Mouse (Mus musculus) left cerebral cortex, postnatal 4 days (tissue): ENCODE data around the gene Ces1a. TPM values are rescaled to one million over a fixed set of nuclear protein-coding genes. Genes with fewer than 3 reads are reported as not detected.
A peak's percentile ranks its signal among the peaks of the same experiment; 100 is the strongest.

Experiments
- DNase-seq: peaks from one replicate; pipeline ENCODE4 v3.0.0-alpha.2; 2022
- intact Hi-C: fragments of 180-260 bp; cut with DNase I; formaldehyde crosslinking; loops from one replicate; pipeline ENCODE4 v1.15.1; 2025
- total RNA-seq, 2 experiments: library from RNA; stranded (reverse); gene quantifications; 2 replicates each; pipeline ENCODE4 v1.2.3; 2021

Gene Ces1a
- not detected for total RNA-seq

DNA sequence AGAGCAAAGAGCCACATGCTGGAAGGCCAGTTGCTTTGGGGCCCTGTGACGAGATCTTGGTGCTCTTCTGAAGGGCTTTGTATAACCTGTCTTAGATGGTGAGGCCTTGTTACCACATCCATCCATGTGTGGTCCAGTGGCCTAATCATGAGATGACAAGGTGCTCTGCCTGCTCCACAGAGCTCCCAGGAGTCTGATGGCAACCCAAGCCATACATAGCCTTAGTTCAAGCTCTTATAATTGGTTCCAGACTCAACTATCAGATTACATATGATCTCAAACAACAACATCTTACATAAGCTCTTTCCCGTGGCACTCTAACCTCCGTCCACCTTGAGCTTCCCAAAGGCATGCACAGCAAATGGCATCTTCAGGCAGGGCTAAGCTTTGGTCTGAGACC lies at the start of gene Ces1a:
Gene Ces1a, minus strand, starts transcription at position 101 of the 400 bp plus-strand sequence.
- no peak for DNase-seq
- intact Hi-C loops, result no loop called here

DNA sequence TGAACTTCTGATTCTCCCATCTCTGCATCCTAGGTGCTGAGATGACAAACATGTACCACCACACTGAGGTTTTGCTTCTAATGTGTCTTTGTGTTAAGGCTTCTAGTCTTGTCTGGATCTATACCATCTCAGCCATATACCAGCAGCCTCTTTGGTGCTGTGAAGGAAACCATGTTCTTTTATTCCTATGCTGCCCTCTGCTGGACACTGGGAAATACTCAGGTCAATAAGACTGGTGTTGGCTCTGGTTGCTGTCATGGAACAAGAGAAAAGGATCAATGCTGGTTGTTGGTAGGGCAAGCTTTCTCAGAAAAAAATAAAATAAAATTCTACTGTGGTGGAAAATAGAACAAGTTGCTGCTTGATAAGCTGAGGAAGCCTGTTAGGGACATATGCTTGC lies 47.4 kb upstream of the Ces1a start:
- intact Hi-C loops, result loop anchor here (2.0 kb wide), 1 partner anchor 81 kb away; no protein-coding TSS in a partner anchor
- peak; percentile 23 for DNase-seq

DNA sequence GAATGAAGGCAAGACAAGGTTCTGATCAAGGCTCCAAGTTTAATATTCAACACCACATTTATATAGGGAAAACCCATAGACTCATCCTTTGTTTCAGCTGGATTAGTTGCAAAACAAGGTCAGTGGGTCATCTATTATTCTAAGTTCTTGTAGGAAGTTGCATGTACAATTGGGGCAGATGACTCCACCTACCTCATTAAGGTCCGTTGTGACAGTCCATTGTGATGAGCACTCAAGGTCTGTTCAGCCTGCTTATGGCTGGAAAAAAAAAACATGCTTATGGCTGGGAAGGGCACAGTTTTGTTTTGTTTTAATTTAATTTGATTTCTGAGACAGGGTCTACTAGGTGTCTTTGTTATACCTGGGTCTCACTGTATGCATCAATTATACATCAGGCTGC lies 43.3 kb upstream of the Ces1a start:
- intact Hi-C loops, result no loop called here
- DNase-seq, result no peak

- intact Hi-C loops, result no loop called here
- no peak for DNase-seq
Measured at GRCm38 (mm10) chr8:93088686-93089122, 40.7 kb upstream of the Ces1a start.

DNA sequence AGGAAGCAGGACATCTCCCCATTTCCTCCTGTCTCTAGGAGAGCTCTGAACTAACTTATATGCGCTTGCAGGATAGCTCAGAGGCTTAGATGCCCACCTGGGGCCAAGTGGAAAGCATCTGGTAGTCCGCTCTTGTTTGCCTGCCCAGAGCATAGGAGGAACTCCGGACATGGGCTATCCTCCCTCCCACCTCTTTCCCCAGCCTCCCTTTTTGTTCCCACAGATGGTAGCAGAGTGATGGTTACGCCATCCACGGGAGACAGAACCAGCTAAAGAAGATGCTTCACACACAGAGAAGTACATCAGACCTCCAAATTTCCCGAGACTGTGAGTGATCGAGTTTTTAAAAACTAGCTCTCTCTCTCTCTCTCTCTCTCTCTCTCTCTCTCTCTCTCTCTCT lies 40.2 kb upstream of the Ces1a start:
- no peak for DNase-seq
- intact Hi-C loops, result no loop called here

- intact Hi-C loops, result no loop called here
Measured at GRCm38 (mm10) chr8:93079887-93080286, 31.9 kb upstream of the Ces1a start, which contains the start of gene Ces1b. TSS of gene Ces1b (minus strand) at chr8:93080017.

DNA sequence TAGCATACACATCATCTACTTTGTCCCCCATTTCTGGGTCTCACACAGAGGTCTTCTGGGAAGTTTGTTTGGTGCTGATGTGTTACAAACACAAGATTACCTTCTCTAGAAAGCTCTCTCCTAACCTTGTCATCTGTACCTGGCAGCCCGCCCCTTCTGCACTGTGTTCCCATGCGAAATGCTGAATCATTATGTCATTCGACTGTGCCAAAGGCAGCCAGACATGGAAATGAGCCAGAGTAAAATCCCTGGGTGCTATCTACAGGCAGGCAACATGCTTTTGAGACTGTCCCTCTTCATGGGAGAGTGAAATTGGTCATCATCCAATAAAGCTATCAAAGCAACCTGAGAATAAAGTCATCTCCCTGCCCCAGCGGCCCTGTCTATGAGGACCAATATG lies 27.3 kb upstream of the Ces1a start:
- intact Hi-C loops, result no loop called here
- no peak for DNase-seq

More at GRCm38 (mm10) chr8:93079887-93080286, 31.9 kb upstream of the Ces1a start, which contains the start of gene Ces1b:
- DNase-seq, result no peak

- intact Hi-C loops, result no loop called here
- DNase-seq, result no peak
Measured at GRCm38 (mm10) chr8:93063416-93064117, 15.6 kb upstream of the Ces1a start.

DNA sequence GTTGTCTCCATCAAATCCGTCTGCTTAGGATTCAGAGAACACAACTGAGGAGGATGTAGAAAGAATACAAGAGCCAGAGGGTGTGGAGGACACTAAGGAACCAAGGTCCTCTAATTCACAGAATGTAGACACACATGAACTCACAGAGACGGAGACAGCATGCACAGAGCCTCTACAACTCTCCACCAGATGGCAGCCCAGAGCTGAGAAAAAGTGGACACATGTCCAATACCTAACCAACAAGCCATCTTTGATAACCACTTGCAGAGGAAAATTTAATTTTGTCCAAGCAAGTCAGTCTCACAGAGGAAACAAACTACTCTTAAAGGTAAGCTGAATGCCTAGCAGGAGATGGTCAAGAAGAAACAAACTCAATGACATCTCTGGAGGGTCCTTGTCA lies 11.2 kb upstream of the Ces1a start:
- DNase-seq, result peak; percentile 68
- intact Hi-C loops, result no loop called here

- intact Hi-C loops, result no loop called here
- no peak for DNase-seq
Measured at GRCm38 (mm10) chr8:93055238-93055637, 7.2 kb upstream of the Ces1a start.

DNA sequence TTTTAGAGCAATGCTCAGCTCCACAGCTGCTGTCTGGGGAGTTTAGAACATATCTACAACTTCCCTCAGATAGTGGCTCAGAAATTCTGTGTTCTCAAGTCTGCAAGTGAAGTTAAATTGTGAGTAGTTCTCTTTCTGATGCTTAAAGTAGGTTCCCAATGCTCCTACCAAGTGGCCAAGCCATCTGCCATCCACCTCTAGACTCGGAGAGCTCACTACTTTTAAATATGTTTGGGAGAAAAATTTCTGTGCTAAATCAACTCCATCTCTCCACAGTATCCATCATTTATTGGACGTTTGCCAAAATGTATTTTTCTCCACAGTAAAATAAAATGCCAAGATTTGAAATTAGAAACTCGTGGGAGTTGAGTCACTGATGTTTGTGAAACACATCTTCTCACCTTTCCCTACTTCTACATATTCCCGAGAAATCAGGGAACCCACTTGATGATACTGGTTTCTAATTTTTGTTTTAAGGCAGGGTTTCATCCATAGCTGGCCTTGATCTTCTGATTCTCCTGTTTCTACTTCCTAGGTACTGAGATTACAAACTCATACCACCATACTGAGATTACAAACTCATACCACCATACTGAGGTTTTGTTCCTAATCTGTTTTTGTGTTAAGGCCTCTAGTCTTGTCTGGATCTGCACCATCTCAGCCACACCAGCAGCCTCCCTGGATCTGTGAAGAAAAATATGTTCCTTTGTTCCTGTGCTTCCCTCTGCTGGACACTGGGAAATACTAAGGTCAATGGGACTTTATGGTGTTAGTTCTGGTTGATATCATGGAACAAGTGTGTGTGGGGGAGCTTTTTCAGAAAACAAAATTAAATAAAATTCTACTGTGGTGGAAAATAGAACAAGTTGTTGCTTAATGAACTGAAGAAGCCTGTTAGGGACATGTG lies 771 bp upstream of the Ces1a start:
- intact Hi-C loops, result no loop called here

DNA sequence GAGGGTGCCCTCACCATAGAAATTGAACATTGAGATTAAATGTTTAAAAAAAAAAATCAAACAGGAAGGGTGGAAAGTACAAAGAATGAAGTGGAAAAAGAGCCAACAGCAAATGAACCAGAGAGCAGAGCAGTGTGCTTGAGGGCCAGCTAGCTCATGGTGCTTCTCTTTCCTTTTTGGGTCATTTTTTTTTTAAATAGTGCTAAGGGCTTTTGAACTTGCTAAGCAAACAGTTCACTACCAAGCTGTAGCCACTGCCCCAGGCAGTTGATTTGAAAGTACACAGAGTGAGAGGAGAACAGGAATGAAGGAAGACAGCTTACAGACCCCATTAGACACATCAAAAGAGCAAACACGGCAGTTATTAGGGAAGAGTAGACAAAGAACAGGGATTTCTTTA lies 4.9 kb downstream of the Ces1a start:
- intact Hi-C loops, result no loop called here
- no peak for DNase-seq

More for the DNA sequence above, 771 bp upstream of the Ces1a start:
- no peak for DNase-seq

GRCm38 (mm10) chr8:93040776-93041567 lies 7.0 kb downstream of the Ces1a start:
- DNase-seq, result no peak
- intact Hi-C loops, result no loop called here

DNA sequence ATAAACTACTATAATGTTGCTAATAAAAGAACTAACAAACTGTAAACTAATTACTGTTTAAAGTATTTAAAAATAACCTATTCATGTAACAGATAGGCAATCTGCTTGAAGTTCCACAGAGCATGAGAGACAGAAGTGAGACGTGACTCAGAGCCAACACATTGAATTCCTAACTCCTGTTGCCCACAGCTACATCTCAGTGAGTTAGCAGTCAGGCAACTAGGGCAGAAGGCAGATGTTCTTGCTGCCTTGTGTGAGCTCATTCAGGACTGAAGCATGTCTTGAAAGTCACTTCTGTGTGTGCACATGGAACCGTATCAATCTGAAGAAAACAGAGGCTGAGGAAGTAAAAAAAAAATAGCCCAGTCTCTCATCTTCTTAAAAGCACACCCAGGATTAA lies 7.7 kb downstream of the Ces1a start:
- no peak for DNase-seq

GRCm38 (mm10) chr8:93038831-93039230 lies 9.2 kb downstream of the Ces1a start:
- DNase-seq, result no peak
- intact Hi-C loops, result no loop called here

More for the DNA sequence above, 7.7 kb downstream of the Ces1a start:
- intact Hi-C loops, result no loop called here

GRCm38 (mm10) chr8:93030664-93031063 lies 17.3 kb downstream of the Ces1a start:
- intact Hi-C loops, result no loop called here

GRCm38 (mm10) chr8:93021738-93022137 lies 26.3 kb downstream of the Ces1a start:
- no peak for DNase-seq
- intact Hi-C loops, result no loop called here

More at GRCm38 (mm10) chr8:93030664-93031063, 17.3 kb downstream of the Ces1a start:
- no peak for DNase-seq

DNA sequence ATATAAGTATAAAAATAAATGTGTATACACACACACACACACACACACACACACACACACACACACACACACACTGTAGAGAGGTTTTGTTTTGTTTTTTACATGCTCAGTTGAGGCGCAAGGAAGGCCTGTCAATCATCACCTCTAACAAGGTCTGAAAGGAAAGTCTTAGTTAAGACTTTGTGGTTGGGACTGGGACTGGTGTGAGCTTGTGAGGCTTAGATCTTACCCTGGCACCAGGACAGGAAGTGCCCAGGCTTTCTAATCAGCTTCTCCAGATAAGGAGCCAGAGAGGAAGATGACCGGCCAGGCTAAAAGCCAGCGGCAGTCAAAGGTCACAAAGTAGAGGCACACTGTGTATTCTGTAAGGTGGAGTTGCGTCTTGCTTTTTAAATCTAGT lies 33.7 kb downstream of the Ces1a start:
- DNase-seq, result no peak
- intact Hi-C loops, result loop anchor here (2.0 kb wide), 1 partner anchor 81 kb away; no protein-coding TSS in a partner anchor

DNA sequence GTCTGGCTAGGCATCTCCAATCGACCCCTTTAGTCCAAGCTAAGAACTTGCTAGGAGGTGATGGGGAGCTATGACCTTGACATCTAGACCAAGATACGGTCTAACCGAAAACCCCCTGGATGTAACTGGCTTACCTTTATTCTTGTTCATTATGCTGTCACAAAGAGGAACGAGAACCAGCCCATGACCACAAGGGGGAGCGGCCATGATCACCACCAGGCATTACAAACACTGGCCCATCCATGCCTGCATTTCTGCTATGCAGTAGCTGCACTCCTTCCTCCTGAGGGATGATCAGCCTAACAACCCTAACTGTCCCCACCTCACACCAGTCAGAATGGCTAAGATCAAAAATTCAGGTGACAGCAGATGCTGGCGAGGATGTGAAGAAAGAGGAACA lies 35.8 kb downstream of the Ces1a start:
- DNase-seq, result peak; percentile 18

GRCm38 (mm10) chr8:93011439-93011838 lies 36.6 kb downstream of the Ces1a start:
- intact Hi-C loops, result loop anchor here (2.0 kb wide), 2 partner anchors 387 to 419 kb away; no protein-coding TSS in a partner anchor

More for the DNA sequence above, 35.8 kb downstream of the Ces1a start:
- intact Hi-C loops, result no loop called here

More at GRCm38 (mm10) chr8:93011439-93011838, 36.6 kb downstream of the Ces1a start:
- DNase-seq, result peak; percentile 91
